Mouse (Mus musculus) kidney, postnatal 0 days (tissue): ENCODE measurements at regions not wholly inside any gene's neighbourhood (a gene's known extent, or its start where the extent isn't known, plus 50 kb on each side); places are given as distances from the start of the nearest gene placed in this dataset.
"Not testable (repeated sequence)": the region's sequence is repeated elsewhere in the genome, so short reads cannot be mapped to it uniquely, and the experiment has no call there.

Source experiments
- ATAC-seq: fragments of 200-750 bp; cut with Nextera tagmentation; replicated peaks from 2 replicates; pipeline ENCODE4 v1.8.0; 2017; ENCODE audit warnings: low read depth, moderate number of reproducible peaks, moderate TSS enrichment, moderate library complexity; ENCODE audit not compliant: low FRiP score
- DNase-seq: peaks from one replicate; pipeline ENCODE4 v3.0.0-alpha.2; 2016; ENCODE audit warnings: low spot score
- H3K27ac ChIP-seq: fragments of 300-500 bp; sonication (generic); 2 replicates; pipeline ENCODE4 v1.5.1; 2014; ENCODE audit warnings: mild to moderate bottlenecking
- H3K27me3 ChIP-seq: fragments of 300-500 bp; sonication (generic); 2 replicates; pipeline ENCODE4 v1.6.1; 2014; ENCODE audit warnings: low read length, mixed read lengths; ENCODE audit not compliant: insufficient read depth
- H3K36me3 ChIP-seq: fragments of 300-500 bp; sonication (generic); 2 replicates; pipeline ENCODE4 v1.6.1; 2014; ENCODE audit warnings: low read length, mixed read lengths; ENCODE audit not compliant: insufficient read depth
- H3K4me1 ChIP-seq: fragments of 300-500 bp; sonication (generic); replicated peaks from 2 replicates; pipeline ENCODE4 v1.6.1; 2014; ENCODE audit warnings: antibody characterized with exemption, low read length, mixed read lengths; ENCODE audit not compliant: insufficient read depth
- H3K4me2 ChIP-seq: fragments of 300-500 bp; sonication (generic); 2 replicates; pipeline ENCODE4 v1.6.1; 2014; ENCODE audit warnings: mild to moderate bottlenecking, low read length, moderate library complexity, mixed read lengths
- H3K4me3 ChIP-seq: fragments of 300-500 bp; sonication (generic); replicated peaks from 2 replicates; pipeline ENCODE4 v1.5.1; 2014; ENCODE audit warnings: low read depth, low read length
- H3K9ac ChIP-seq: fragments of 300-500 bp; sonication (generic); 2 replicates; pipeline ENCODE4 v1.6.1; 2014; ENCODE audit warnings: low read depth, low read length
- H3K9me3 ChIP-seq: fragments of 300-500 bp; sonication (generic); replicated peaks from 2 replicates; pipeline ENCODE4 v1.6.1; 2016; ENCODE audit warnings: low read length, inconsistent platforms, mixed read lengths
- CTCF ChIP-seq: IDR thresholded peaks from 2 replicates; pipeline ENCODE4 v1.5.1; 2016; ENCODE audit warnings: antibody characterized with exemption, low read depth, mild to moderate bottlenecking, moderate library complexity
- WGBS: fragments of 180-500 bp; shearing (Covaris S2); extraction: QIAGEN DNeasy Blood & Tissue Kit; methylation state at CpG from one replicate; pipeline ENCODE4 v1.1.7; 2014; 5-methylcytosine and 5-hydroxymethylcytosine counted together

- not testable (repeated sequence) for H3K36me3 ChIP-seq, H3K4me1 ChIP-seq, H3K27ac ChIP-seq, ATAC-seq, H3K27me3 ChIP-seq, H3K9ac ChIP-seq, H3K4me2 ChIP-seq, DNase-seq, H3K9me3 ChIP-seq, H3K4me3 ChIP-seq
- TF ChIP-seq CTCF = peak; percentile 13; the same call in 1 of the 2 replicates
- 56% methylated on average over 3 of the region's 3 CpGs for WGBS
Measured at GRCm38 (mm10) chrX:24169992-24170391, 211.3 kb upstream of the Gm4985 start.

- not testable (repeated sequence) for H3K9ac ChIP-seq, H3K4me2 ChIP-seq, H3K27me3 ChIP-seq, H3K27ac ChIP-seq, ATAC-seq, H3K4me3 ChIP-seq, H3K4me1 ChIP-seq, H3K36me3 ChIP-seq, DNase-seq, H3K9me3 ChIP-seq
- 68% methylated on average over 9 of the region's 9 CpGs for WGBS
Measured at GRCm38 (mm10) chrX:24161654-24162053, 202.9 kb upstream of the Gm4985 start.

GRCm38 (mm10) chrX:24153277-24153873 is 194.6 kb upstream of the Gm4985 start:
- not testable (repeated sequence) for H3K27ac ChIP-seq, H3K9me3 ChIP-seq, H3K9ac ChIP-seq, H3K36me3 ChIP-seq, H3K4me1 ChIP-seq, DNase-seq, H3K4me3 ChIP-seq, H3K27me3 ChIP-seq, H3K4me2 ChIP-seq, ATAC-seq
- 83% methylated on average over 19 of the region's 19 CpGs for WGBS
